Mouse (Mus musculus) liver, embryonic 18 days (tissue): ENCODE data around the gene Adam29. TPM values are rescaled to one million over a fixed set of nuclear protein-coding genes. Genes with fewer than 3 reads are reported as not detected.

Experiments
- polyA plus RNA-seq: library from polyadenylated mRNA; depleted of rRNA; stranded (reverse); fragments of >200 nt; gene quantifications from 2 replicates; pipeline ENCODE4 v1.2.3, GENCODE M21; 2012; rRNA removed

Gene Adam29
- polyA plus RNA-seq, result not detected in 2 replicates

GRCm38 (mm10) chr8:55906848-55907247 lies at the start of gene Adam29:
TSS of gene Adam29 (minus strand) at chr8:55906948.

GRCm38 (mm10) chr8:55939870-55940525 lies 33.2 kb upstream of the Adam29 start, which contains the start of gene Glra3:
TSS of gene Glra3 (plus strand) at chr8:55940460.

Other genes with a start within 250 kb of the Adam29 start
- gene Glra3, start 33.5 kb upstream of the Adam29 start, polyA plus RNA-seq, result not detected in 2 replicates